Mouse (Mus musculus) limb, embryonic 15.5 days (tissue): Measurements from ENCODE around the gene Fcmr. TPM values are rescaled to one million over a fixed set of nuclear protein-coding genes. Genes with fewer than 3 reads are reported as not detected.

Source experiments
- ATAC-seq: fragments of 200-750 bp; cut with Nextera tagmentation; 2 replicates; pipeline ENCODE4 v1.8.0; 2017; ENCODE audit warnings: low read depth, moderate TSS enrichment; ENCODE audit not compliant: insufficient number of reproducible peaks, low FRiP score, low TSS enrichment
- H3K27ac ChIP-seq: fragments of 300-500 bp; sonication (generic); 2 replicates; pipeline ENCODE4 v1.5.1; 2015; ENCODE audit warnings: moderate library complexity, mild to moderate bottlenecking, inconsistent platforms
- H3K27me3 ChIP-seq: fragments of 300-500 bp; sonication (generic); 2 replicates; pipeline ENCODE4 v1.6.1; 2015; ENCODE audit warnings: inconsistent platforms
- H3K36me3 ChIP-seq: fragments of 300-500 bp; sonication (generic); 2 replicates; pipeline ENCODE4 v1.6.1; 2015; ENCODE audit warnings: inconsistent platforms
- H3K4me1 ChIP-seq: fragments of 300-500 bp; sonication (generic); 2 replicates; pipeline ENCODE4 v1.6.1; 2015; ENCODE audit warnings: inconsistent platforms
- H3K4me2 ChIP-seq: fragments of 300-500 bp; sonication (generic); 2 replicates; pipeline ENCODE4 v1.6.1; 2015; ENCODE audit warnings: mild to moderate bottlenecking, inconsistent platforms
- H3K4me3 ChIP-seq: fragments of 300-500 bp; sonication (generic); 2 replicates; pipeline ENCODE4 v1.5.1; 2015; ENCODE audit warnings: mild to moderate bottlenecking, inconsistent platforms
- H3K9ac ChIP-seq: fragments of 300-500 bp; sonication (generic); 2 replicates; pipeline ENCODE4 v1.6.1; 2015; ENCODE audit warnings: inconsistent platforms
- H3K9me3 ChIP-seq: fragments of 300-500 bp; sonication (generic); 2 replicates; pipeline ENCODE4 v1.6.1; 2016; ENCODE audit warnings: inconsistent platforms
- WGBS: fragments of 180-500 bp; shearing (Covaris S2); methylation state at CpG from one replicate; pipeline ENCODE4 v1.1.7; 2015; 5-methylcytosine and 5-hydroxymethylcytosine counted together
- polyA plus RNA-seq: library from polyadenylated mRNA; unstranded; fragments of >200 nt; fragmentation: Nextera tagmentation; extraction: Ambion mirVana; gene quantifications from 2 replicates; pipeline ENCODE4 v1.2.1, GENCODE M21; 2015

The Fcmr gene
- polyA plus RNA-seq, 1 experiment from 2014 or later: 0.29 TPM

DNA sequence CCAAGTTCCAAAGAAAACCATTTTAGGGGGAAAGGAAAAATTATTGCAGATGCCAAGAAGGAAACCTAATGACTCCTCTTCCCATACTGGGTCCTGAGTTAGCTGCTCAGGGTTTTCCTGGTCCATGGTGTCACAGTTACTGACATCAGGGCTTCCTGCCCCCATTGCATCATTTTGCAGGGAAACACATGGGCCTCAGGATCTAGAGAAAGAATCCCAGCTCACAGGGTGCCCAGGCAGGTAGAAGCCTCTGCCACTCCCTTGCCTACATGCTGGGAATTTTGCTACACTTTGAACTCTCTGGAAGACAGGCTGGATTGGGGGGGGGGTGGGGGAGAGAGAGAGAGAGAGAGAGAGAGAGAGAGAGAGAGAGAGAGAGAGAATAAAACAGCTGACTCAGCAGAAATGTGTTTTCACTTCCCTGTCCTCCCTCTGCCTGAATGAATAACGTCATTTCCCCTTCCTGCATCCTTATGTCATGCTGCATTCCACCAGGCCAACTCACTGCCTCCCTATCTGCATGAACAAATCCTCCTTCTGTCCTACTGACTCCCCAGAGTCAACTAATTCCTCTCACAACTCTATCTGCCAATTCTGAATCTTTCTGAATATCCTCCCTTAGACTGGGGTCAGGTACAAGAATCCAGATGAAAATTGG, 53.0 kb downstream of the Fcmr start:
- H3K9ac ChIP-seq: no peak overlapping the region
- ATAC-seq: no peak
- no peaks in the 10 kb centered on the region for H3K9me3 ChIP-seq
- H3K4me2 ChIP-seq: no peak overlapping the region
- H3K27ac ChIP-seq: no peak overlapping the region
- 21% methylated on average over 1 of the region's 1 CpGs for WGBS
- no peak overlapping the region for H3K4me3 ChIP-seq
- H3K27me3 ChIP-seq: no peaks in the 10 kb centered on the region
- no peaks in the 10 kb centered on the region for H3K36me3 ChIP-seq
- no peaks in the 10 kb centered on the region for H3K4me1 ChIP-seq

DNA sequence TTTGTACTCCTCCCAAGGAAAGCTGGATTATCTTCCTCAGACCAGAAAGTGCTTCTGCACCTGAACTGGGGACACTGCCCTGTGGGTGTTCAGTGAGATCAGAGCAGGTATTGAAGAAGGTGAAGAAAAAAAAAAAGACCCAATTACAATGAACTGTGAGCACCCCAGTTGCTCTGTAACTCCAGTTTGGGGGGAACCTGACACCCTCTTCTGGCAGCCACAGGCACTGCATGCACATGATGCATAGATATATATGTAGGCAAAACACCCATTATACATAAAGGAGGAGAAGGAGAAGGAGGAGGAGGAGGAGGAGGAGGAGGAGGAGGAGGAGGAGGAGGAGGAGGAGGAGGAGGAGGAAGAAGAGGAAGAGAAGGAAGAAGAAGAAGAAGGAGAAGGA, 61.0 kb downstream of the Fcmr start:
- H3K9ac ChIP-seq: no peak overlapping the region
- H3K9me3 ChIP-seq: no peaks in the 10 kb centered on the region
- no peak for ATAC-seq
- H3K4me2 ChIP-seq: no peak overlapping the region
- no peaks in the 10 kb centered on the region for H3K4me1 ChIP-seq
- no peak overlapping the region for H3K27ac ChIP-seq
- no peak overlapping the region for H3K4me3 ChIP-seq
- no peaks in the 10 kb centered on the region for H3K27me3 ChIP-seq
- no peaks in the 10 kb centered on the region for H3K36me3 ChIP-seq

Other genes with a start within 250 kb of the Fcmr start
- gene Zp3r, start 236.0 kb upstream of the Fcmr start, polyA plus RNA-seq: not detected in 2 replicates
- not detected in 2 replicates for gene C4bp, start 204.0 kb upstream of the Fcmr start, polyA plus RNA-seq
- not detected in 2 replicates for gene Gm29427, start 149.9 kb upstream of the Fcmr start, polyA plus RNA-seq
- gene Yod1, start 148.3 kb upstream of the Fcmr start, polyA plus RNA-seq: 11.5 and 12.3 TPM in 2 replicates
- 7.3 and 8.9 TPM in 2 replicates for gene Pfkfb2, start 136.4 kb upstream of the Fcmr start, polyA plus RNA-seq
- 23.4 and 26.9 TPM in 2 replicates for gene AA986860, start 133.7 kb upstream of the Fcmr start, polyA plus RNA-seq
- gene Fcamr, start 64.8 kb upstream of the Fcmr start, polyA plus RNA-seq: 0.29 and 0.70 TPM in 2 replicates
- gene Pigr, start 39.0 kb upstream of the Fcmr start, polyA plus RNA-seq: 0.15 and 0.16 TPM in 2 replicates
- not detected in 2 replicates for gene Il24, start 21.8 kb downstream of the Fcmr start, polyA plus RNA-seq
- gene Il20, start 45.8 kb downstream of the Fcmr start, polyA plus RNA-seq: not detected in 2 replicates
- not detected in 2 replicates for gene Il19, start 74.4 kb downstream of the Fcmr start, polyA plus RNA-seq
- not detected in 2 replicates for gene Il10, start 154.2 kb downstream of the Fcmr start, polyA plus RNA-seq
- 27.7 and 36.1 TPM in 2 replicates for gene Mapkapk2, start 232.2 kb downstream of the Fcmr start, polyA plus RNA-seq